Mouse (Mus musculus) retina, embryonic 14.5 days (tissue): ENCODE results near the gene Dlst.
"Not testable (repeated sequence)": the region's sequence is repeated elsewhere in the genome, so short reads cannot be mapped to it uniquely, and the experiment has no call there.

Experiments used
- DNase-seq: peaks from one replicate; pipeline ENCODE4 v3.0.0-alpha.2; 2015; ENCODE audit warnings: low spot score

The Dlst gene

GRCm38 (mm10) chr12:85115678-85116077 lies 5.0 kb downstream of the Dlst start:
- DNase-seq = no peak

- no peak for DNase-seq
Observed at GRCm38 (mm10) chr12:85121806-85122459, 11.3 kb downstream of the Dlst start.

GRCm38 (mm10) chr12:85123108-85123530 lies 12.5 kb downstream of the Dlst start:
- no peak for DNase-seq

- no peak for DNase-seq
Observed at GRCm38 (mm10) chr12:85123645-85124044, 13.0 kb downstream of the Dlst start.

GRCm38 (mm10) chr12:85124751-85125150 lies 14.1 kb downstream of the Dlst start:
- DNase-seq = no peak

- no peak for DNase-seq
Observed at GRCm38 (mm10) chr12:85126986-85127603, 16.5 kb downstream of the Dlst start.

- no peak for DNase-seq
Observed at GRCm38 (mm10) chr12:85129426-85129978, 18.9 kb downstream of the Dlst start.

- DNase-seq = no peak
Observed at GRCm38 (mm10) chr12:85131361-85131760, 20.7 kb downstream of the Dlst start.

GRCm38 (mm10) chr12:85134043-85134794 lies 23.6 kb downstream of the Dlst start:
- DNase-seq = no peak

- peak; percentile 36 for DNase-seq
Observed at GRCm38 (mm10) chr12:85135513-85136470, 25.2 kb downstream of the Dlst start.

GRCm38 (mm10) chr12:85136627-85137026 lies 26.0 kb downstream of the Dlst start:
- no peak for DNase-seq

- DNase-seq = no peak
Observed at GRCm38 (mm10) chr12:85140036-85140701, 29.5 kb downstream of the Dlst start.

- DNase-seq = no peak
Observed at GRCm38 (mm10) chr12:85141096-85141495, 30.5 kb downstream of the Dlst start.

- peak; percentile 94 for DNase-seq
Observed at GRCm38 (mm10) chr12:85142803-85143202, 32.2 kb downstream of the Dlst start.

- DNase-seq = not testable (repeated sequence)
Observed at GRCm38 (mm10) chr12:85144276-85144675, 33.6 kb downstream of the Dlst start.

GRCm38 (mm10) chr12:85144821-85145220 lies 34.2 kb downstream of the Dlst start:
- no peak for DNase-seq

- no peak for DNase-seq
Observed at GRCm38 (mm10) chr12:85145630-85146029, 35.0 kb downstream of the Dlst start.

GRCm38 (mm10) chr12:85146355-85146754 lies 35.7 kb downstream of the Dlst start:
- DNase-seq = peak; percentile 27

GRCm38 (mm10) chr12:85146881-85147280 lies 36.2 kb downstream of the Dlst start:
- DNase-seq = no peak

GRCm38 (mm10) chr12:85150321-85151001 lies 39.8 kb downstream of the Dlst start:
- peak; percentile 46 for DNase-seq
